Mouse (Mus musculus) cerebellum, adult 2 months (tissue): ENCODE measurements around the gene Ankrd55. TPM values are rescaled to one million over a fixed set of nuclear protein-coding genes. Genes with fewer than 3 reads are reported as not detected.

Source experiments
- DNase-seq, 2 experiments: peaks; one replicate each; pipeline ENCODE4 v3.0.0; 2021
- H3K27ac ChIP-seq: fragments of 200-500 bp; 2 replicates; pipeline ENCODE4 v1.5.1; 2012; ENCODE audit warnings: low read length, control low read depth, inconsistent platforms; ENCODE audit not compliant: insufficient read depth
- H3K27me3 ChIP-seq: fragments of 200-500 bp; 2 replicates; pipeline ENCODE4 v1.6.1; 2012; ENCODE audit warnings: inconsistent platforms, mild to moderate bottlenecking, low read length, moderate library complexity; ENCODE audit not compliant: control insufficient read depth, insufficient read depth
- H3K4me1 ChIP-seq: fragments of 200-500 bp; 2 replicates; pipeline ENCODE4 v1.6.1; 2011; ENCODE audit warnings: low read length; ENCODE audit not compliant: control insufficient read depth, insufficient read depth
- H3K4me3 ChIP-seq: fragments of 200-500 bp; replicated peaks from 2 replicates; pipeline ENCODE3; 2011; ENCODE audit warnings: mild to moderate bottlenecking, low read depth, low read length, control low read depth; ENCODE audit not compliant: insufficient read depth
- CTCF ChIP-seq: fragments of 200-500 bp; IDR thresholded peaks from 2 replicates; pipeline ENCODE4 v1.5.1; 2011; ENCODE audit warnings: low read depth, mild to moderate bottlenecking, control low read depth, low read length, moderate library complexity, borderline replicate concordance; ENCODE audit not compliant: insufficient read depth
- POLR2A ChIP-seq: fragments of 200-500 bp; IDR thresholded peaks from 2 replicates; pipeline ENCODE4 v1.6.1; 2011; ENCODE audit warnings: low read length, control low read depth, borderline replicate concordance; ENCODE audit not compliant: insufficient read depth
- WGBS: fragments of 180-500 bp; shearing (Covaris S2); methylation state at CpG from one replicate; pipeline ENCODE4 v1.1.7; 2018; 5-methylcytosine and 5-hydroxymethylcytosine counted together
- polyA plus RNA-seq: library from polyadenylated mRNA; depleted of rRNA; stranded (reverse); fragments of >200 nt; gene quantifications from 2 replicates; pipeline ENCODE4 v1.2.3, GENCODE M21; 2012

The Ankrd55 gene
- polyA plus RNA-seq, 1 experiment, result 15.2 TPM

GRCm38 (mm10) chr13:112340205-112340604, 52.0 kb downstream of the Ankrd55 start:
- no peak overlapping the region for H3K4me3 ChIP-seq
- WGBS, result 31% methylated on average over 8 of the region's 8 CpGs
- no peak overlapping the region for H3K27ac ChIP-seq
- TF ChIP-seq CTCF (no peak), POLR2A (no peak)
- DNase-seq, result no peak
- no peaks in the 10 kb centered on the region; the same call in 1 of the 2 replicates for H3K4me1 ChIP-seq
- no peaks in the 10 kb centered on the region for H3K27me3 ChIP-seq

- Histone ChIP-seq H3K4me3 (no peak overlapping the region), H3K27me3 (no peaks in the 10 kb centered on the region), H3K27ac (no peak overlapping the region), H3K4me1 (no peaks in the 10 kb centered on the region; the same call in 1 of the 2 replicates)
- no peak for DNase-seq
- TF ChIP-seq POLR2A (no peak), CTCF (no peak)
- 82% methylated on average over 6 of the region's 6 CpGs for WGBS
These were observed 52.5 kb downstream of the Ankrd55 start for GRCm38 (mm10) chr13:112340761-112341160.

- 83% methylated on average over 5 of the region's 5 CpGs for WGBS
- DNase-seq, result no peak
- no peaks in the 10 kb centered on the region for H3K27me3 ChIP-seq
- no peak overlapping the region for H3K4me3 ChIP-seq
- no peaks in the 10 kb centered on the region; the same call in 1 of the 2 replicates for H3K4me1 ChIP-seq
- TF ChIP-seq CTCF (no peak), POLR2A (no peak)
- no peak overlapping the region for H3K27ac ChIP-seq
These were observed 54.8 kb downstream of the Ankrd55 start for GRCm38 (mm10) chr13:112342971-112343627.

GRCm38 (mm10) chr13:112343628-112344009, 55.4 kb downstream of the Ankrd55 start:
- 81% methylated on average over 5 of the region's 5 CpGs for WGBS
- no peak for DNase-seq
- H3K27ac ChIP-seq, result no peak overlapping the region
- H3K4me1 ChIP-seq, result no peaks in the 10 kb centered on the region; the same call in 1 of the 2 replicates
- TF ChIP-seq POLR2A (no peak), CTCF (no peak)
- H3K27me3 ChIP-seq, result no peaks in the 10 kb centered on the region
- no peak overlapping the region for H3K4me3 ChIP-seq

GRCm38 (mm10) chr13:112344270-112344864, 56.1 kb downstream of the Ankrd55 start:
- TF ChIP-seq CTCF, result no peak
- no peak for TF ChIP-seq POLR2A
- Histone ChIP-seq H3K27me3 (no peaks in the 10 kb centered on the region), H3K4me1 (no peaks in the 10 kb centered on the region; the same call in 1 of the 2 replicates), H3K4me3 (no peak overlapping the region), H3K27ac (no peak overlapping the region)
- WGBS, result 55% methylated on average over 8 of the region's 8 CpGs
- no peak for DNase-seq

GRCm38 (mm10) chr13:112345542-112345941, 57.3 kb downstream of the Ankrd55 start:
- 83% methylated on average over 2 of the region's 2 CpGs for WGBS
- H3K4me3 ChIP-seq, result no peak overlapping the region
- no peak for DNase-seq

GRCm38 (mm10) chr13:112346031-112346430, 57.8 kb downstream of the Ankrd55 start:
- WGBS, result 68% methylated on average over 11 of the region's 11 CpGs
- Histone ChIP-seq H3K4me3 (no peak overlapping the region), H3K27ac (no peak overlapping the region), H3K27me3 (no peaks in the 10 kb centered on the region), H3K4me1 (no peaks in the 10 kb centered on the region; the same call in 1 of the 2 replicates)
- TF ChIP-seq CTCF, result no peak
- DNase-seq, result no peak

More at GRCm38 (mm10) chr13:112345542-112345941, 57.3 kb downstream of the Ankrd55 start:
- Histone ChIP-seq H3K27ac (no peak overlapping the region), H3K27me3 (no peaks in the 10 kb centered on the region), H3K4me1 (no peaks in the 10 kb centered on the region; the same call in 1 of the 2 replicates)
- TF ChIP-seq POLR2A, result no peak
- TF ChIP-seq CTCF, result no peak

- Histone ChIP-seq H3K27me3 (no peaks in the 10 kb centered on the region), H3K27ac (no peak overlapping the region), H3K4me1 (no peaks in the 10 kb centered on the region; the same call in 1 of the 2 replicates), H3K4me3 (no peak overlapping the region)
- no peak for DNase-seq
- TF ChIP-seq CTCF, result no peak
- 61% methylated on average over 7 of the region's 7 CpGs for WGBS
These were observed 58.5 kb downstream of the Ankrd55 start for GRCm38 (mm10) chr13:112346659-112347142.
